Mouse (Mus musculus): ENCODE results near the gene Carmil3. TPM values are rescaled to one million over a fixed set of nuclear protein-coding genes. Genes with fewer than 3 reads are reported as not detected.

Carmil3 gene
- polyA plus RNA-seq, 1 experiment, result 178 TPM

DNA sequence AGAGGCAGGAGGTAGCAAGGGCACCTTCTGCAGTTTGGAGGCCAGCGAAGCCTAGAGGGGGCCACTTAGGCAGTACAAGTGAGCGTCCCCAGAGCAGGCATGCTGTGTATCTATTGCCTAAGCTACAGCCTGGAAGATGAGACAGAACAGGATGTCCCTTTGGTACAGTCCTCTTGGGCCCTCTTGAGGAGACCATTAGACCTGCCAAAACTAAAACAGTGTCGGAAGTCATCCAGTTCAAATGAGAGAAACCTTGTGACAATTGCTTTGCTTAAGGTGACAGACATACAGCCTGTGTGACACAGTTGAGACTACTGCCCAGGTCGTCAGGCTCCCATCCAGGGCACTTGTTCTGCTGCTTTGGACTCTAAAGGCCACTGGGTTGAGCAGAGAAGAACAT lies 29.2 kb downstream of the Carmil3 start:
- no peak for DNase-seq (ENCODE audit: low read depth)
- no peak for TF ChIP-seq CTCF (IDR thresholded peaks at IDR 0.05; ENCODE audit: borderline replicate concordance, extremely low read depth, insufficient read depth, insufficient read length)
- no peak for TF ChIP-seq POLR2A (IDR thresholded peaks at IDR 0.05; ENCODE audit: borderline replicate concordance, extremely low read depth, insufficient read depth, insufficient read length, poor library complexity, severe bottlenecking)

DNA sequence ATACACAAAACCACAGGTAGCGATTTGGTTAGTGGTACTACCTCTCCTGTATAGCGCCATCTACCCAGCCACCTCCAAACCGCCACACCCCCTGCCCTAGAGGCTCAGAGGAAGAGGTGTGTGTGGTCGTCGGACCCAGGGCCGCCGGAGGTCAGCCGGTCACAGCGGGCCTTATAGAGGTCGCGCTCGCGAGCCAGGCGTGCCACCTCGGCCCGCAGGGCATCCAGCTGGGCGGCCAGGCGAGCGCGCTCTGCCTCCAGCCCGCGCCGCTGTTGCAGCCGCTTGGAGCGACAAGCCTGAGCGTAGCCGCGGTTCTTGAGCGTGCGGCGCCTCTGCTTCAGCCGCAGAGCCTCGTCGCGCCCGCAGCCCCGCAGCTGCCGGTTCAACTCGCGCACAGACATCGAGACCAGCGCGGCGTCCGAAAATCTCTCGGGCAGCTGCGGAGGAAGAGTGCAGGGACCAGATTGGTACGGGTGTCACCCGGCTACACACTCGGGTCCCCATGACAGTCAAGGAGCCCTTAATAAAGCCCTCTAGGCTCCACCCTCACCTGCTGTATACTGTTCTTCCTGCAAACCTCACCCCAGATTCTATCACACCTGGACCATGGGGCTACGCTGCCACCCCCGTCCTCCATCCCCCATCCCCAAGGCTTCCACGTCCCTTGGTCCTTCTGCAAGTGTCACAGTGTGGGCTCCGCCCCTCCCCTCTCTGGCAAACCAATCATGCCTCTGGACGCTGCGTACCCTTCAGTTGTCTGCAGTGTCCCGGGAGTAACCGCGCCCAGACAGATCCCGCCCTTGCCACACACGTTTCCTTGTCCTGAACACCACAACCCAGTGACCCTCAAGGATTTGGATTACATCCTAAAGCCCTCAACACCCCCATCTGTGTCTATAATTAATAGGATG lies 30.3 kb downstream of the Carmil3 start:
- TF ChIP-seq POLR2A (IDR thresholded peaks at IDR 0.05; ENCODE audit: borderline replicate concordance, extremely low read depth, insufficient read depth, insufficient read length, poor library complexity, severe bottlenecking), result peak; percentile 13; the same call in 1 of the 2 replicates
- TF ChIP-seq CTCF (IDR thresholded peaks at IDR 0.05; ENCODE audit: borderline replicate concordance, extremely low read depth, insufficient read depth, insufficient read length), result peak; percentile 29; the same call in 1 of the 2 replicates
- DNase-seq (ENCODE audit: low read depth), result peak; percentile 74

DNA sequence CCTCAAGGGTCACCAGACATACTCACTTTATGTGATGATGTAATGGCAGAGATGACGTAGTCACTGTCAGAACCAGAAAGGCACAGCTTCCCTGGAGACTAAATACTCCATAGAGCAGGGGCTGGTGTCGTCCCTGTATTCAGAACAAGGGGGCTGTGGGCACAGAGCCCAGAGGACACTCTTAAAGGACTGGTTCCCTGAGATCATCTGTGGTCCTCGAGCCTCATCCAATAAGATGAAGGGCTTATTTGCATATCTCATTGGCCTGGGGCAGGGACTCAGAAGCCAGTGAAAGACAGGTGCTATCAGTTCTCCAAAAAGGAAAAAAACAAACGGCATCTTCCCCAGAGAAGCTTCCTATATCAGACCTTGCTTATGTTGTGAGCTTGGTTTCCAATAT lies 33.6 kb downstream of the Carmil3 start:
- TF ChIP-seq CTCF (IDR thresholded peaks at IDR 0.05; ENCODE audit: borderline replicate concordance, extremely low read depth, insufficient read depth, insufficient read length) (no peak), POLR2A (IDR thresholded peaks at IDR 0.05; ENCODE audit: borderline replicate concordance, extremely low read depth, insufficient read depth, insufficient read length, poor library complexity, severe bottlenecking) (no peak)
- no peak for DNase-seq (ENCODE audit: low read depth)

DNA sequence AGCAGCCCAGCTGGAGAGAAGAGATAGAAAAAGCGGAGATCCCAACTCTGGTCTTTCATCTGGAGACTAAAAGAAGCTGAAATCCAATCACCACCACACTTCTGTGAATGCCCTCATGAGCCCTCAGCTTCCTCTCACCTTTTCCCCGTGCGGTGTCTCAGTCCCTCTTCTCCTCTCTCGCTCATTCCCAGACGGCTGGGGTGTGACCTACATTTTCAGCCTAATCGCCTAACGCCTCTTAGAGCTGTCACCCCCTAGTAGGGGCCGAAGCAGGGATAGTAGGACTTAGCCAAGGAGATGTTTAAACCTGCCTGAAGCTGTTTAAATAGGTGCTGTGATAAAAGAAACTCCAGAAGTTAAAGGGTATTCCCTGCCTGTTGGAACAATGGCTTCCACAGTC lies 34.3 kb downstream of the Carmil3 start, which contains the start of gene Nrl:
Gene Nrl (minus strand): TSS at position 197 of the 400 bp plus-strand sequence.
- no peak for DNase-seq (ENCODE audit: low read depth)
- TF ChIP-seq CTCF (IDR thresholded peaks at IDR 0.05; ENCODE audit: borderline replicate concordance, extremely low read depth, insufficient read depth, insufficient read length) (no peak), POLR2A (IDR thresholded peaks at IDR 0.05; ENCODE audit: borderline replicate concordance, extremely low read depth, insufficient read depth, insufficient read length, poor library complexity, severe bottlenecking) (no peak)

DNA sequence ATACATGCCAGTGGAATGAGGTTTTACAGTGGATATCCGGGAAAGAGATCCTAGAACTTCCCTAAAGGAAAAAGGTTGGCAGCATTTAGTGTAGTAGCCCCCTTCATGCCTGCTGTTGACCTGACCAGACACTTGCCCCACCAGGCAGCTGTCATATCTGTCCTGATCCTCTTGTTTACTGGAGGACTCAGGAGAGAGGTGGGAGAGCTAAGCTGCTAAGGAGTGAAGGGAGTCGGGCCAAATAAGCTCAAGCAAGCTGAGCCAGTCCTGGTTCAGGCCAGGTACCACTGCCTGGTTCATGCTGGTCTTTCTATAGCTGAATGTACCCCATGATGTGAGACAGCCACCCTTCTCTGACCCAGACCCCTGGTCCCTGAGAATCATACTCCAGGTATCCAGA lies 36.2 kb downstream of the Carmil3 start:
- no peak for TF ChIP-seq CTCF (IDR thresholded peaks at IDR 0.05; ENCODE audit: borderline replicate concordance, extremely low read depth, insufficient read depth, insufficient read length)
- no peak for TF ChIP-seq POLR2A (IDR thresholded peaks at IDR 0.05; ENCODE audit: borderline replicate concordance, extremely low read depth, insufficient read depth, insufficient read length, poor library complexity, severe bottlenecking)
- DNase-seq (ENCODE audit: low read depth), result no peak

DNA sequence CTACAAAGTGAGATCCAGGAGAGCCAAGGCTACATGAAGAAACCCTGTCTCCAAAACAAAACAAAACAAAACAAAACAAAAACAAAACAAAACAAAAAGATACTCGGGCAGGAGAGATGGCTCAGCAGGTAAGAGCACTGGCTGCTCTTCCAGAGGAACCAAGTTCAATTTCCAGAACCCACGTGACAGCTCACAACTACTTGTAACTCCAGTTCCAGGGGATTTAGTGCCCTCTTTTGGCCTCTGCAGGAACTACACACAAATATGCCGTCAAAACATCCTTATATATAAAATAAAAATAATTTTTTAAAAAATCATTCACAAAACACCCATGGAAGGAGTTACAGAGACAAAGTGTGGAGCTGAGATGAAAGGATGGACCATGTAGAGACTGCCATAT lies 37.5 kb downstream of the Carmil3 start:
- peak; percentile 65 for DNase-seq (ENCODE audit: low read depth)

DNA sequence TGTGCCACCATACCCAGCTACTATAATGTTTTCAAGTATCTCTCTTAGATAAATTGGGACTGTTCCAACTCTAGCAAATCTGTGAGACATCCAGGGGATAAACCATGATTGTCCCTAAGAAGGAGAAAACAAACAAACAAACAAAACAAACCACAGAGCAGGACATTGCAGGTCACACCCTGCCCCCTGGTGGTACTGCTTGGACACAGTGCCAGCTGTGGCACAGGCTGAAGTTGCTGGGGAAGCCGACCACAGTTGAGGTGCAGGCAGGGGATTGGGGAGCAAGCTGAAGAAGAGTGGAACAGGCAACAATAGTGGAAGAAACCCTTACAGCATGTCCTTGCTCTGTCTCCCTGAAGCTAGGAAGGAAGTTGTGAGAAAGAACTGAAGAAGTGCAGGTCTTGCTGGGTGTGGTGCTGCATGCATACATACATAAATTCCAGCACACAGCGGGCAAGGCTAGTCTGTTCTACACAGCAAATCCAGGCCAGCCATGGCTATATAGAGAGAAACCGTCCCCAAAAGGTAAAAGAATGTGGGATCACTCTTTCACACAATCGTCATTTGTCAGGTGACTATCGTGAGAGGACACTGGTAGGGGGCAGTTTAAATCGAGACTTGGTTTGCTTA lies 45.8 kb downstream of the Carmil3 start:
- peak; percentile 37 for DNase-seq (ENCODE audit: low read depth)
- TF ChIP-seq POLR2A (IDR thresholded peaks at IDR 0.05; ENCODE audit: borderline replicate concordance, extremely low read depth, insufficient read depth, insufficient read length, poor library complexity, severe bottlenecking), result no peak
- peak; percentile 72 for TF ChIP-seq CTCF (IDR thresholded peaks at IDR 0.05; ENCODE audit: borderline replicate concordance, extremely low read depth, insufficient read depth, insufficient read length)

More for the DNA sequence above, 37.5 kb downstream of the Carmil3 start:
- TF ChIP-seq POLR2A (IDR thresholded peaks at IDR 0.05; ENCODE audit: borderline replicate concordance, extremely low read depth, insufficient read depth, insufficient read length, poor library complexity, severe bottlenecking), result no peak
- TF ChIP-seq CTCF (IDR thresholded peaks at IDR 0.05; ENCODE audit: borderline replicate concordance, extremely low read depth, insufficient read depth, insufficient read length), result peak; percentile 48; the same call in 1 of the 2 replicates

DNA sequence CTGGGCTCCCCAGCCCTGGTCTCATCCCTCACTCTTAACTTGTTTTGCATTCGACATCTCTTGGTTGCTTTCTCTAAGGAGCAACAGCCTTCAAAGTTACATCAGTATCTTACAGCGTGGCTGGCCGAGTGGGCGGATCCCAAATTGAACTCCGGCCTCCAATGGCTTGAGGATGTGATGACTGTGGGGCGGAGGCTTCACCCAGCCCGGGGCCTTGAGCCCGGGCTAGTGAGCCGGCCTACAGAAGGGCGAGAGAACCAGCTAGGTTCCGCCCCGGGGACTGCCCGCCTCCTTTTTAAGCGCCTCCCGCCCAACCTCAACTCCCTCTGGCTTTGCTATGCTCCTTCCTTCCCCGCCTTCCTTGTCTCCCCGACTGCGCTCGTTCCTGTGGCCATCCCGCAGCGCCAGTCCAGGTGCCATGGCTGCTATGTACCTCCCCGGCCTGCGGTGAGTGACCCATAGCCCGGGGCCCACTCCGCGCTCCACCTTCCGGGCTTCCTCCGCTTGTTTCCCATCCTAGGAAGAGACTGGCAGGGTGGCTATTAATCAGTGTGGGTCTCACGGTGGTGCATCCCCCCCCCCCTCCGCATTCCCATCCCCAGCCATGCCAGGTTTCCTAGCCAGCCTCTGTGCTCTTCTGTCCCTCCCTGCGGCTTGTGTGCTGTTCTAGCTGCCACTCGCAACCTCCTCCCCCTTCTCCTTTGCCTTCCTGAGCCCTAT lies 49.8 kb downstream of the Carmil3 start, which contains the start of gene Pck2:
Gene Pck2 (plus strand): TSS at position 200 of the 720 bp plus-strand sequence.
- DNase-seq (ENCODE audit: low read depth), result peak; percentile 87
- peak; percentile 21; the same call in 1 of the 2 replicates for TF ChIP-seq POLR2A (IDR thresholded peaks at IDR 0.05; ENCODE audit: borderline replicate concordance, extremely low read depth, insufficient read depth, insufficient read length, poor library complexity, severe bottlenecking)
- no peak for TF ChIP-seq CTCF (IDR thresholded peaks at IDR 0.05; ENCODE audit: borderline replicate concordance, extremely low read depth, insufficient read depth, insufficient read length)

DNA sequence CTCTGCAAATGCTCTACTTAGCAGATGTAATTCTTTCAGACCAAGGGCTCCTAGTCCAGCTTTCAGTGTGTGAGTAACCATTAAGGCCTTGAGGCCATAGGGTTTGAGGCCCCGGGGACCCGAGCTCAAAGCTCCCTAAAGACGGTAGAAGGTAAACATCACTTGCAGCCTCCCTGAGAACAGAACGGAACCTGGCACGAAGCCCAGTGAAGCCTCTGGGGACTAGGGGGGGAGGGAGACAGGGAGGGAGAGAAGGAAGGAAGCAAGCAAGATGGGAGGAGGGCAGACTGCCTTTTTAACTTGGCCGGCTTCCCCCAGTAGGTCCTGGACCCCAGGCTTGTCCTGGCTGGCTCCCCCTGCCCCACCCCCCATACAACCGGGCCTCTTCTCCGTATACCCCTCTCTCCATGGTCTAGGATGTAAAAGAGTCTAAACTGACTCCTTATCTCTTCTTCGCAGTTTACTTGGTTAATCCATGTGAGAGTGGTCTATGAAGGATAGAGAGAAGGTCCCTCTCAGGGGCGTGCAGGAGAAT lies 50.4 kb downstream of the Carmil3 start:
- TF ChIP-seq CTCF (IDR thresholded peaks at IDR 0.05; ENCODE audit: borderline replicate concordance, extremely low read depth, insufficient read depth, insufficient read length), result no peak
- TF ChIP-seq POLR2A (IDR thresholded peaks at IDR 0.05; ENCODE audit: borderline replicate concordance, extremely low read depth, insufficient read depth, insufficient read length, poor library complexity, severe bottlenecking), result no peak
- peak; percentile 93 for DNase-seq (ENCODE audit: low read depth)

DNA sequence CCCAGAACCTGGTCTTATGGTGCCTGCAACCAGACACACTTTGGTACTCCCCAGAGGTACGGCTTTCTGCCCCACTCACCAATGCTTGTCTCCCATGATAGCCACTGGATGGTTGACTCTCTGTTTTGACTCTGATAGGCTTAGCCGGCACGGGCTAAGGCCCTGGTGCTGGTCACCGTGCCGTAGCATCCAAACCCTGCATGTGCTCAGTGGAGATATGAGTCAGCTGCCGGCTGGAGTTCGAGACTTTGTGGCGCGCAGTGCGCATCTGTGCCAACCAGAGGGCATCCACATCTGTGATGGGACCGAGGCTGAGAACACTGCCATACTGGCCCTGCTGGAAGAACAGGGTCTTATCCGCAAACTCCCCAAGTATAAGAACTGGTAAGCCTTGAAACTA lies 51.8 kb downstream of the Carmil3 start:
- no peak for DNase-seq (ENCODE audit: low read depth)
- TF ChIP-seq POLR2A (IDR thresholded peaks at IDR 0.05; ENCODE audit: borderline replicate concordance, extremely low read depth, insufficient read depth, insufficient read length, poor library complexity, severe bottlenecking) (no peak), CTCF (IDR thresholded peaks at IDR 0.05; ENCODE audit: borderline replicate concordance, extremely low read depth, insufficient read depth, insufficient read length) (no peak)
